Mouse (Mus musculus) ES-Bruce4 (cell line): Measurements from ENCODE around the gene Elfn2. TPM values are rescaled to one million over a fixed set of nuclear protein-coding genes. Genes with fewer than 3 reads are reported as not detected.

Experiments
- H3K27ac ChIP-seq: 2 replicates; pipeline ENCODE4 v1.5.1; 2012; ENCODE audit warnings: low read length, inconsistent platforms; ENCODE audit not compliant: insufficient read depth
- H3K27me3 ChIP-seq: 2 replicates; pipeline ENCODE4 v1.6.1; 2012; ENCODE audit warnings: mild to moderate bottlenecking, low read length, inconsistent platforms; ENCODE audit not compliant: control insufficient read depth, poor library complexity, insufficient read depth, severe bottlenecking
- H3K36me3 ChIP-seq: 2 replicates; pipeline ENCODE4 v1.6.1; 2012; ENCODE audit warnings: inconsistent platforms, mild to moderate bottlenecking, low read length, moderate library complexity; ENCODE audit not compliant: control insufficient read depth, poor library complexity, insufficient read depth, severe bottlenecking
- H3K4me1 ChIP-seq: one replicate; pipeline ENCODE4 v1.8.1; 2011; ENCODE audit warnings: low read length; ENCODE audit not compliant: control insufficient read depth, insufficient read depth
- H3K4me3 ChIP-seq: 2 replicates; pipeline ENCODE4 v1.5.1; 2011; ENCODE audit warnings: low read depth, mild to moderate bottlenecking, low read length
- H3K9ac ChIP-seq: 2 replicates; pipeline ENCODE4 v1.6.1; 2012; ENCODE audit warnings: low read depth, mild to moderate bottlenecking, inconsistent platforms; ENCODE audit not compliant: poor library complexity, severe bottlenecking
- H3K9me3 ChIP-seq: replicated peaks from 2 replicates; pipeline ENCODE4 v1.6.1; 2012; ENCODE audit warnings: mild to moderate bottlenecking, low read length, inconsistent platforms; ENCODE audit not compliant: control insufficient read depth, poor library complexity, insufficient read depth, severe bottlenecking
- CTCF ChIP-seq: IDR thresholded peaks from one replicate; pipeline ENCODE4 v1.8.1; 2011; ENCODE audit warnings: low read depth, low read length
- EP300 ChIP-seq: IDR thresholded peaks from 2 replicates; pipeline ENCODE4 v1.6.1; 2011; ENCODE audit warnings: low read depth, low read length; ENCODE audit not compliant: insufficient read depth
- POLR2A ChIP-seq: IDR thresholded peaks from one replicate; pipeline ENCODE4 v1.8.1; 2011; ENCODE audit warnings: low read length; ENCODE audit not compliant: insufficient read depth
- polyA plus RNA-seq: library from polyadenylated mRNA; stranded (reverse); fragments of >200 nt; gene quantifications from 2 replicates; pipeline ENCODE4 v1.2.4, GENCODE M21; 2011; ENCODE audit warnings: low read depth; ENCODE audit not compliant: missing spikeins, insufficient read depth, insufficient read length

Elfn2 gene
- polyA plus RNA-seq, 1 experiment: 0.07 TPM

DNA sequence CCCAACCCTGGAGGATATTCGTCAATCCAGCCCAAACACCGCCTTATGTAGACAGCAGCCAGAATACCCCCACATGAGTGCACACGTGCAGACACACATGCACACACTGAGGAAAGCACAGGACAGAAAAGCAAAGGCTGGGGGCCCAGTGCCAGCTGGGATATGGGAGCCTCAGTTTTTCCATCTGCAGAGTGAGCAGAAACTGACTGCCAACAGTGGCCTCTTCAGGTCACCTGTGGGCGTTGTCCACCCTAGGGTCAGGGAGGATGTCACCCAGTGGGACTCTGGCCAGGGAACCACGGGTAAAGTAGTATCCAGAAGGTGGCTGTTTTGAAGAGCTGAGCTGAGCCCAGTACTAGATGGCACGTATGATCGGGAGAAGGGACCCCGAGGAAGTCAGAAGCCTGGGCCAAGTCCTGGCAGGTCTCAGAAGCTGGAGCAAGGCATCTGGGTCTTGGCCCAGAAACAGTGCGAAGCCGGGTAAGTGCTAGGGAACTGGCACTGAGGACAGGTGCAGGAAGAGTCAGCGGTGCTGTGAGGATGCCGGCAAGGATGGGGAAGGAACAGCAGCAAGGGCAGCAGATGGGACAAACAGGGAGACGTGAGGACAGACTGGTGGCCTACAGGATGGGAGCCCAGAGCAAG lies 20.0 kb downstream of the Elfn2 start:
- H3K27me3 ChIP-seq: no peaks in the 10 kb centered on the region
- no peak overlapping the region for H3K4me3 ChIP-seq
- TF ChIP-seq CTCF: no peak
- TF ChIP-seq EP300: no peak
- TF ChIP-seq POLR2A: no peak
- no peaks in the 10 kb centered on the region for H3K4me1 ChIP-seq
- no peaks in the 10 kb centered on the region for H3K36me3 ChIP-seq
- no peaks in the 10 kb centered on the region for H3K9me3 ChIP-seq
- no peak overlapping the region for H3K9ac ChIP-seq
- no peak overlapping the region for H3K27ac ChIP-seq

DNA sequence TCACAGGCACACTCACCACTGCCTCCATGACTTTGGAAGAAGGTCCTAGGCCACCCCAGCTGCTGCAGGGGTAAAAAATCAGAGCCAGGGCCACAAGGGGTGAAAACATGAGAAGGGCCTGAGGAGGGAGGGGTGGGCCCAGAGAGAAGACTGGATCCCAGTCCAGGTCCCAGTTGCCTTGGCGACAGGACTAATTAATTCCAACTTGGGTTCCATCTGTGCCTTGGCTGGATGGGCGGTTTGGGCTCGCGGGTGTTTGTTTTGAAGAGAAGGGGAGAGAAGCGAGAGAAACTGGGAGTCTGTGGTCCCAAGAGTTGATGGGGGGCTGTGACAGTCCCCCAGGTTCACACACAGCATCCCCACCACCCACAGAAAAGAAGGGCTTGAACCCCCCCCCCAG lies 20.5 kb downstream of the Elfn2 start:
- Histone ChIP-seq H3K4me3 (no peak overlapping the region), H3K9ac (no peak overlapping the region), H3K4me1 (no peaks in the 10 kb centered on the region), H3K36me3 (no peaks in the 10 kb centered on the region), H3K27me3 (no peaks in the 10 kb centered on the region), H3K9me3 (no peaks in the 10 kb centered on the region), H3K27ac (no peak overlapping the region)
- TF ChIP-seq POLR2A (no peak), CTCF (no peak), EP300 (no peak)

DNA sequence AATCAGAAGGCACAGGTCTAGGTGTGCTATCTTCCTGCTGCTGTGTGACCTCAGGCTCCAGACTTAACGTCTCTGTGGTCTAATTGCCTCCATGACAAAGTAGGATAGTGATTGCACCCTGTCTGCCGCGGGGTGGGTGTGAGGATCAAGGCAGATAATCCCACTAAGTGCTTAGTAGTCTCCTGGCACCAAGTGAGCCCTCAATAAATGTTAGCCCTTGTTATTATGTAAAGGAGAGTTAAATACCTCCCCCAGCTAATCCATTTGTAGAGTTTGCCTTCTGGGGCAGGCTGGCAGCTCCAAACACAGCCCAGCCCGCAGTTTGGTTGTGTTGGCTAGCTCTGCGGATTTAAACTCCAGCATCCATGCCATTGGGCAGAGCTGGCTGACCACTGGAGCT lies 22.8 kb downstream of the Elfn2 start:
- TF ChIP-seq EP300 (no peak), POLR2A (no peak), CTCF (no peak)
- H3K9me3 ChIP-seq: no peaks in the 10 kb centered on the region
- no peaks in the 10 kb centered on the region for H3K36me3 ChIP-seq
- H3K27me3 ChIP-seq: no peaks in the 10 kb centered on the region
- H3K4me1 ChIP-seq: no peaks in the 10 kb centered on the region
- no peak overlapping the region for H3K9ac ChIP-seq
- no peak overlapping the region for H3K27ac ChIP-seq
- no peak overlapping the region for H3K4me3 ChIP-seq

DNA sequence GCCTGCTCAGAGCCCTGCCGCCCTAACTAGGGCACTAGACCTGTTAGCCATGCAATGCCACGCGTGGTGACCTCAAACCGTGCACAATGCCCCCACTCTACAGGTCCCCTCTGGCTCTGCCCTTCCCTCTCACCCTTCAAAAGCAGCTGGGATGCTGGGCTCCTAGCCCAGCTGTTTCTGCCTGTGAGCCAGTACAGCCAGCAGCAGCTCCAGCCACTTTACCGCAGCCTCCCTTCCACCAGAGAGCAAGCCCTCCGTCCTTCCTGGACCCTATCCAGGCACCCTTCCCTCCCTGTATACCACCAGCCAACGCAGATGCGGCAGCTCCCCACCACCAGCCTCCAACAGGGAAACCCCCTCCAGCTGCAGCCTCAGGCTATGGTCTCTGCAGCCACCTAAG lies 26.1 kb downstream of the Elfn2 start:
- TF ChIP-seq POLR2A (no peak), EP300 (no peak), CTCF (no peak)
- Histone ChIP-seq H3K9ac (no peak overlapping the region), H3K9me3 (no peaks in the 10 kb centered on the region), H3K4me1 (no peaks in the 10 kb centered on the region), H3K27ac (no peak overlapping the region), H3K4me3 (no peak overlapping the region), H3K27me3 (no peaks in the 10 kb centered on the region), H3K36me3 (no peaks in the 10 kb centered on the region)

DNA sequence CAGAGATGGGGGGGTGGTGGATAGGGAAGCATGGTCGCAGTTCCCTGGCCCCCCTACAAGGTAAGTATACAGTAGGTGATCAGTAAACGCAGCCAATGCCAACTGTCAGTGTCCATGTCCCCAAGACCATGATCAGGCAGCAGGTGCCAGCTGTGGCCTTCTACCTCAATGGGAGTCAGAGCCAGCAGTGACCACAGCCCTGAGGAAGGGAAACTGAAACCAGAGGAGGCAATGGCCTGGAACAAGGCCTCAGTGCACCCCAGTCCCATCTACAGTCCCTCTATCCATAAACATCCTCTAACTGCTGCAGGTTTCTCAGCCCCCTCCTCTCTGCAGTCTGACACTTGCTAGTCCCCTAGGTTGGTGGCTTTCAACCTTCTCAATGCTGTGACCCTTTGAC lies 27.9 kb downstream of the Elfn2 start:
- no peak overlapping the region for H3K27ac ChIP-seq
- no peak overlapping the region for H3K4me3 ChIP-seq
- TF ChIP-seq POLR2A (no peak), CTCF (no peak), EP300 (no peak)
- H3K9me3 ChIP-seq: no peaks in the 10 kb centered on the region
- H3K36me3 ChIP-seq: no peaks in the 10 kb centered on the region
- no peaks in the 10 kb centered on the region for H3K4me1 ChIP-seq
- no peaks in the 10 kb centered on the region for H3K27me3 ChIP-seq
- no peak overlapping the region for H3K9ac ChIP-seq

DNA sequence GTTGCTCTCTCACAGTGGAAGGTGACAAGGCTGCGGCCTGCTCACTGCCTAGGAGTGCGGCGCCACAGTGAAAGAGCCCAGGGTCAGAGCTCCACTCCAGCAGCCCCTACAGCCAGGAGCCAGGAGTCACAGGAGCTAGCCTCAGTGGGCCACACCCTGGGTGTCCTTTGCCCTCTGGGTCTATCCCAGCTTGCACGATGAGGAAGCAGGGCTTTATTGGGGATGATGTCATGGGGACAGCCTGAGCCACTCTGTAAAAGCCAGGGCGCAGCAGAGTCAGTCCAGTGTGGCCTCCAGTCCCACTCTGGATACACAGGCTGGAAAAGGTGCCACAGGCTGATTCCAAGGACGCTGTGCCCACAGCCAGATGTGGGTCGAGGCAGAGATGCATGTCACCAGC lies 31.7 kb downstream of the Elfn2 start:
- Histone ChIP-seq H3K9ac (no peak overlapping the region), H3K36me3 (no peaks in the 10 kb centered on the region), H3K27ac (no peak overlapping the region), H3K4me1 (no peaks in the 10 kb centered on the region), H3K9me3 (no peaks in the 10 kb centered on the region), H3K27me3 (no peaks in the 10 kb centered on the region), H3K4me3 (no peak overlapping the region)
- TF ChIP-seq CTCF: no peak
